Mouse (Mus musculus) retina, embryonic 14.5 days (tissue): ENCODE measurements around the gene Cxcr5.
A peak's percentile ranks its signal among the peaks of the same experiment; 100 is the strongest.

Experiments
- DNase-seq: peaks from one replicate; pipeline ENCODE4 v3.0.0-alpha.2; 2015; ENCODE audit warnings: low spot score

Gene Cxcr5

GRCm38 (mm10) chr9:44509487-44510354, 52.0 kb downstream of the Cxcr5 start:
- DNase-seq = peak; percentile 81

DNA sequence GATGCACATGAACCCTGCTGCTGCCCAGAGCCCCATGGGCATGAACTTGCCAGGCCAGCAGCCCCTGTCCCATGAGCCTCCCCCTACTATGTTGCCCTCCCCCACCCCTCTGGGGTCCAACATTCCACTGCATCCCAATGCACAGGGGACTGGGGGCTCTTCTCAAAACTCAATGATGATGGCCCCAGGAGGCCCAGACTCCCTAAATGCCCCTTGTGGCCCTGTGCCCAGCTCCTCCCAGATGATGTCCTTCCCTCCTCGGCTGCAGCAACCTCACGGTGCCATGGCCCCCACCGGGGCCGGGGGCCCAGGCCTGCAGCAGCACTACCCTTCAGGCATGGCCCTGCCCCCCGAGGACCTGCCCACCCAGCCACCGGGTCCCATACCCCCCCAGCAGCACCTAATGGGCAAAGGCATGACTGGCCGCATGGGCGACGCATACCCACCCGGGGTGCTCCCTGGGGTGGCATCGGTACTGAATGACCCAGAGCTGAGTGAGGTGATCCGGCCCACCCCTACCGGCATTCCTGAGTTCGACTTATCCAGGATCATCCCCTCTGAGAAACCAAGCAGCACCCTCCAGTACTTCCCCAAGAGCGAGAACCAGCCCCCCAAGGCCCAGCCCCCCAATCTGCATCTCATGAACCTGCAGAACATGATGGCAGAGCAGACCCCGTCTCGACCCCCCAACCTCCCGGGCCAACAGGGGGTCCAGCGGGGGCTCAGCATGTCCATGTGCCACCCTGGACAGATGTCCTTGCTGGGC, 52.8 kb downstream of the Cxcr5 start:
- no peak for DNase-seq

- DNase-seq = no peak
Observed at GRCm38 (mm10) chr9:44508124-44508619, 53.5 kb downstream of the Cxcr5 start.

GRCm38 (mm10) chr9:44507345-44507744, 54.3 kb downstream of the Cxcr5 start:
- no peak for DNase-seq

DNA sequence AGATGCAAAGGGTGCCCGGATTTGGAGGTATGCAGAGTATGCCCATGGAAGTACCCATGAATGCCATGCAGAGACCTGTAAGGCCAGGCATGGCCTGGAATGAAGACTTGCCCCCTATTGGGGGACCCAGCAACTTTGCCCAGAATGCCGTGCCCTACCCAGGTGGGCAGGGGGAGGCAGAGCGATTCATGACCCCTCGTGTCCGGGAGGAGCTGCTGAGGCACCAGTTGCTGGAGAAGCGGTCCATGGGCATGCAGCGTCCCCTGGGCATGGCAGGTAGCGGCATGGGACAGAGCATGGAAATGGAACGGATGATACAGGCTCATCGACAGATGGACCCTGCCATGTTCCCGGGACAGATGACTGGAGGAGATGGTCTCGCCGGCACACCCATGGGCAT, 55.1 kb downstream of the Cxcr5 start:
- no peak for DNase-seq

DNA sequence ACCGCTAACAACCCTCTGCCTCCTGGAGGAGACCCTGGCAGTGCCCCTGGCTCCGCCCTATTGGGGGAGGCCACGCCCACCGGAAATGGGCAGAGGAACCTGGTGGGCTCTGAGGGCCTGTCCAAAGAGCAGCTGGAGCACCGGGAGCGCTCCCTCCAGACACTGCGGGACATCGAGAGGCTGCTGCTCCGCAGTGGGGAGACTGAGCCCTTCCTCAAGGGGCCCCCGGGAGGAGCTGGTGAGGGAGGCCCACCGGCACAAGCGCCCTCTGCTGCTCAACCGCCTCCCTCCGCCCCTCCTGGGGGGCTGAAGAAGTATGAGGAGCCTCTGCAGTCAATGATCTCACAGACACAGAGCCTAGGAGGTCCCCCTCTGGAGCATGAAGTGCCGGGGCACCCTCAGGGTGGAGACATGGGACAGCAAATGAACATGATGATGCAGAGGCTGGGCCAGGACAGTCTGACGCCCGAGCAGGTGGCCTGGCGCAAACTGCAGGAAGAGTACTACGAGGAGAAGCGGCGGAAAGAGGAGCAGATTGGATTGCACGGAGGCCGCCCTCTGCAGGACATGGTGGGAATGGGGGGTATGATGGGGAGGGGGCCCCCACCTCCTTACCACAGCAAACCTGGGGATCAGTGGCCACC, 55.7 kb downstream of the Cxcr5 start:
- no peak for DNase-seq

DNA sequence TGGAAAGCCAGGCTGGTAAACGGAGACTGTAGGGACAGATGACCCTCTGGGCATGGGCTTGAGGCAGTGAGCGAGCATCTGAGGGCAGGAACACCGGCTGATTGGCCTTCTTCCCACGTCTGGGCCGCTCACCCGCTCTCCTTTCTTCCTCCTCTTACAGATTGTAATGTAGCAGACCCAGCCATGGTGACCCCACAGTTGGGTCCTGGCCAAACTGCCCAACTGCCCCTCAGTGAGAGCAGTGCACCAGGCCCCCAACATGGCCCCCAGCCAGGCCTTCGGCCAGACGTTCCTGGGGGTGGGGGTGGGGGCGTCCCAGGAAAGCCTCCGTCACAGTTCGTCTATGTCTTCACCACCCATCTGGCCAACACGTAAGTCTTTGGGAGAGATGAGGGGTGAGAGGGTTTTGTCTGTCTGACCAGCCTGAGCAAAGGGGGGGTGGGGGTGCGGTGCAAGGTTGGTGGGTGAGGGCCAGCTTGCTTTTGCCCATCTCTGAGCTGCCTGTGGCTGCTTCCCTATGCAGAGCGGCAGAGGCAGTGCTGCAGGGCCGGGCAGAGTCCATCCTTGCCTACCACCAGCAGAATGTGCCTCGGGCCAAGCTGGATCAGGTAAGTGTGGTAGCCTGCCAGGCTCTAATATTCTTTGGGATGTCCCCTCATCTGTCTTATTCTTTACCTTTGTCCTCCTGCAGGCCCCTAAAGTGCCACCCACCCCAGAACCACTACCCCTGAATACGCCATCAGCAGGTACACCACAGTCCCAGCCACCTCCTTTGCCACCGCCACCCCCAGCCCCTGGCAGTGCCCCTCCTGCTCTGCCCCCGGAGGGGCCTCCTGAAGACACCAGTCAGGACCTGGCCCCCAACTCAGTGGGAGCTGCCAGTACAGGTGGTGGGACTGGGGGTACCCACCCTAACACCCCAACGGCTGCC, 56.5 kb downstream of the Cxcr5 start:
- no peak for DNase-seq

DNA sequence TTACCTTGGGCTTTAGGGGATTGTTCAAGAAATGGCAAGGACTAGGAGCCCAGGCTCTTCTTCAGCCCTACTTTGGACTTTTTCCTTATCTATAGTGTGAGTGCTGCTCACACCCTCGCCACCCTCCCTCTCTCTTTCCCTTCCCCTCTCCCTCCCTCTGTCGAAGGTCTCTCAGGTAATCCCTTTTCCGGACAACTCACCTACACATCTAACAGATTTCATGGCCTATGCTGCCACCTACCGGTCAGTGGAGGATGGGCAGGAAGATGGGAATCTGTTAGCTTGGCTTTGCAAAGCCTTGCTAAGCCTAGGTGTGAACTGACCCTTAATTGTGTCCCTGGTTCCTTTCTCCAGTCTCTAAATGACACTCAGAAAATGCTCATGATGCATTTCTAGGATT, 59.7 kb downstream of the Cxcr5 start:
- peak; percentile 92 for DNase-seq

DNA sequence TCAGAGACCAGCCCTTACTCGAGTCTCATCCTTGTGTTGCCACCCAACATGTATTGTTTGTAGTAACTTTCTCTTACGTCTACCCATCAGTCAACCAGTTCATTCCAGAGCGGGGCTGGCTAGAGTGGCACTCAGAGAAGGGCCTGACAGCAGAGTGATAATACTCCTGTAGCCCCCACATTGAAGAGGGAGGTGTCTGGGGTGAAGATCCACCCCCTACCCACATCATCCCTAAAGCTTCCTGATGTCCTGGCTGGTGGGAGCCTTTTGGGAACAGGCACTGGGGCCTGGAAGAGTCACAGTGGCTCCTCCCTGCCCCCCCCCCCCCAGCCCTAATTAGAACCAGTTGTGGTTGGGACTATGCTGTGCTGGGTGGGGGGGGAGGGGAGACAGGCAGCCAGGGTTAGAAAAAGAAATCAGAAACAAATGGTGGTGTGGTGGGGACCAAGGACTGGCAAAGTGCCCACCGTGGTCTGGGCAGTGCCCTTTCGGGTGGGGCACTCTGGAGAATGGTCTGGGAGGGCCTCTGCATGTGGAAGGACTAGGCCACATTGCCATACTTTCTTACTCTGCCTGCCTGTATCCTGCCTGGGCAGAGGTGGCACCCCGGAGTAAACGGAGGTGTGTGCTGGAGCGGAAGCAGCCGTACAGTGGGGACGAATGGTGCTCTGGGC, 60.3 kb downstream of the Cxcr5 start:
- no peak for DNase-seq

- DNase-seq = no peak
Observed at GRCm38 (mm10) chr9:44500638-44501175, 61.0 kb downstream of the Cxcr5 start.

DNA sequence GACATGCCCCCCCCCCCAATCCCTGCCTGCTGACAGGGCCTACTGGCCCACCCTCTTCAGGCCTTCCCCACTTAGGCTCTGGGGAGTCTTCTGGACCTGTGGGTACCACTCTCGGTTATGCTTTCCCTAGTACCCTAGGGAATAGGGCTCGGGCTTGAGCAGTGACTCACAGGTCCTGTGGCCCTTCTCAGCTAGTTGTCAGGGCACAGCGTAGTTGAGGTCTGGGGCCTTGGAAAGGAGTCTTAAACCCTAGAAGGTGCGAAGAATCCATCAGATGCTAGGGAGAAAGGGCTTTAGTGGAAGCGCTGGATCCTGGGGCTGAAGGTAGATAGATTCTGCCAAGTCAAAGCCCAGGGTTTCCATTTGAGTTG, 61.5 kb downstream of the Cxcr5 start:
- DNase-seq = no peak

DNA sequence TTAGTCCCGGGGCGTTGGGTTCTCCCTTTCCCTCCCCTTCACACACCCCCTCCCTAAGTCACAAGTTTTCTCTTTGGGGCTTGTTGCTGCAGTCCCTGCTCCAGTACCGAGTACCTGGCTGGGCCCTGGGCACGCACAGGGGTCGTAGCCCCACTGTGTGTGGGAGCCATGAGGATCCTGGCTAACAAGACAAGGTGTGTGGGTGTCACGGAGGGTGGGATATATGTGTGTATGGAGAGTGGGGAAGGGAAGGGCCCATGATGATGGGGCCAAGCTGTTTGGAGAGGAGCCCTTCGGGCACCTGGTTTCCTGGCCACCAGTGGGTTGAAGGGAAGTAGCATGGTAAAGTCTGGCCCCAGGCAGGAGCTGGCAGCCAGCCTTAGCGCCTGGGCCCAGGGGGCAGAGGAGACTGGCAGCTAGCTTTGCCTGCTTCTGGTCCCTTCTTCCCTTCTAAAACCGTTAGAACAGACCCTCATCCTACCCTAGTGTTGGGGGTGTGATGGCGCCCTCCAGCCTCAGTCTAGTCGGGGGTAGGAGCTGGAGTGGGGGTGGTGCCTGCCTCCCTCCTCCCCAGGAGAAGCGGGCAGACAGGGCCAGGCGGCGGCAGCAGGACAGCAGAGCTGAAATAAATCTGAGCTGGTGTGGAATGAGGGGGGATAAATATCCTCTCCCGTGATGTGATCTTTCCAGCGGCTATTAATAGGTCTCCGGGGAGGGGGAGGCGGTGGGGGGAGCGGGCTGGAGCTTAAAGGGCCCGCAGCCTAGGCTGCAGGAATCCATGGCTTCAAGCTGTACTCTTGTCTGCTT, 62.1 kb downstream of the Cxcr5 start:
- DNase-seq = peak; percentile 76

GRCm38 (mm10) chr9:44498421-44499355, 63.0 kb downstream of the Cxcr5 start:
- peak; percentile 80 for DNase-seq

DNA sequence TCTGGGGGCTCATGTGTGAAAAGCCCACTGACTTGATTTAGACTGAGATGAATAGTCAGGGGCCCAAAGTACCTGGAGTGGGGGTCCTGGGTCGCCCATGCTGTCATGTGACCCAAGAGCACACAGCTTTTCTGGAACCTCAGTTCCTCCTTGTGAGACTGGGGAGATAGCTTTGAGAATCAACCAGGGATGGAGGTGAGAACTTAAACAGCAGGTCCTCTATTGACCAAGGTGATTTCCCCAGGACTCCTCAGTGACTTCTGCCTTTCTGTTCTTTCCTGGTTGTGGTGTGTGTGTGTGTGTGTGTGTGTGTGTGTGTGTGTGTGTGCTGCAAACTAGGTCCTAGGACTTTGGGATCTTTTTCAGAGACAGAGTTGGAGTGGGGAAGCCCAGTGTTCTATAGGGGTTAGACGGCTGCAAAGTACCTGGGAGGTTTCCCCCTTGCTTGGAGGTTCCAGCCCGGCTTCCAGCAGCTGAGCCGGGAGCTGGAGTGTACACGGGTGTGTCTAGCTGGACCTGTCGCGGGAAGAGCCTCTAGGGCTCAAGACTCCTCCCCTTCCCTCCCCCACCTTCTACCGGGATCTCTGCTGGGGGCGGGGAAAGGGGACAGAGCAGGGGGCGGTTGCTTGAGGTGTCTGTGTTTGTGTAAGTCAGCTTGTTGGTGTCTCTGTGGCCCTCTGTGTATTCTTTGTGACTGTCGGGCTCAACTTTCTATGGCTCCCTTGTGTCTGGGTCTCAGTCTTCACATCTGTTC, 63.9 kb downstream of the Cxcr5 start:
- DNase-seq = no peak

DNA sequence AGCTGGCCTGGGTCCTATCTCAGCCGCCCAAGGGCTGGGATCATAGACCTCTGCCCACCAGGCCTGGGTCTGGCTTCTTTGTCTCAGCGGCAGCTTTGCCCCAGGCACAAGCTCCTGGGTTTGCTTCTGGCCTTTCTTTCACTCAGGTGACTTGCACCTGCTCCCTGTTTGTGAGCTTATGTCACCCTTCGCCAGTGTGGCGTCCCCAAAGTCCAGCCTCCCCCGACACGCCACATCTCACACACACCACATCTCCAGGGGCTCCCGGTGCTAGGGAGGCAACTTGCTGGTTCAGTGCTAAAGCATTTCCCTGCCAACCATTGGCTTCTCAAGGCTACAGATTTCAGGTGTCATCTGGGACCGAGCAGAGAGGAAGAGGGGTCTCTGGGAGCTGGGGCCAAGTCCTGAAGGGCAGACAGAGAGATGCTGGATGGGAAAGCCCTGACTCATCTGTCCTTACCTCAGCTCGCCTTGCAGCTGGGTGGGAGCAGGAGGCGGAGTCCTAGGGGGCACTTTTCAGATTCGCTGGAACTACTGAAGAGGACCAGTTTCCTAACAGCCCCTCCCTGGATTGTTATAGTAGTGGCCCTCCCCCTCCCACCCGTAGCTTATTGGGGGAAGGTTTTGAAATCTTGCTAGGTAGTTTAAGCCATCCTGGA, 64.7 kb downstream of the Cxcr5 start:
- no peak for DNase-seq

DNA sequence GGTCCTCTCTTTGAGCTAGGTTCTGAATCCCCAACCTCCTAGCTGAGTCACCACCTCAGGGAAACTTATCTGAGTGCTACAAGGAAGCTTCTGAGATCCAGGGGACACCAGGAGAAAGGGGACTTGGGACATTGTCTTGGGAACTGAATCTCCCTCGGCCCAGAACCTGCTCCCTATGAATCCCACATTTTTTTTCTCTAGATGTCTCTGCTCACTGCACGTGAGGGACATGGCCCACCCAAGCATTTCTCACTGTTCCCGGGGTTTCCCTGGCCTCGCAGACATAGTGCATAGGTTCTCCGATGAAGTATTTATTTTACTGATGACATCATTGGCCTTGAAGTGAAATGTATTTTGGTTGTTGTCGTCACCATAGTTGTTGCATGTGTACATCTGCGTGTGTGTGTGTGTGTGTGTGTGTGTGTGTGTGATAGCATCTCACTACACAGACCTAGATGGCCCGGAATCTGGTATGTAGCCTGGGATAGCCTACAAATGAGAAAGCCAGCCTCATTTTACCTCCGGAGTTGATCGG, 65.8 kb downstream of the Cxcr5 start:
- no peak for DNase-seq
